Mouse (Mus musculus) stomach, postnatal 0 days (tissue): Measurements from ENCODE around the gene C1ra.

Experiments
- CTCF ChIP-seq: IDR thresholded peaks from 2 replicates; pipeline ENCODE4 v1.5.1; 2016; ENCODE audit warnings: antibody characterized with exemption, low read depth, mild to moderate bottlenecking, moderate library complexity
- EP300 ChIP-seq: optimal IDR thresholded peaks from 2 replicates; pipeline ENCODE3; 2016; ENCODE audit warnings: antibody characterized with exemption

DNA sequence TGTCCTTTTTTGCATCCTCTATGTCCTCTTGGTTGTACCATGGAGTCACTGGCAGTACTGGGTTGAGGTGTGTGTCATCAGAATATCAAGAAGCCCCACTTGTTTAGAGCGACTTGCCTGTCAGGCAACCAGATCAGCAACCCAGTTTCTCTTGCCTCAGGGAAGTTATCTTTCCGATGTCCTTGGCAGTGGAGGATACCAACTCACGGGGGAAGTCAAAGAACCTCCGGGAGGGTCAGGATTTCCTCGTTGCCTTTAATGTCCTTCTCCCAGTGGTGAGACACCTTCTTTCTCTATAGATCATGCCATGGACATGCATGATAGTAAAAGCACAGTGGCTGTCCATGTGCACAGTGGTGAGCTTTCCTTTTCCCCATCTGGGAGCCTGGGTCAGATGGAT is 10.2 kb upstream of the C1ra start:
- TF ChIP-seq CTCF (no peak), EP300 (no peak)
